Mouse (Mus musculus): ENCODE results near the gene Mycl.
A peak's percentile ranks its signal among the peaks of the same experiment; 100 is the strongest.

Mycl gene

DNA sequence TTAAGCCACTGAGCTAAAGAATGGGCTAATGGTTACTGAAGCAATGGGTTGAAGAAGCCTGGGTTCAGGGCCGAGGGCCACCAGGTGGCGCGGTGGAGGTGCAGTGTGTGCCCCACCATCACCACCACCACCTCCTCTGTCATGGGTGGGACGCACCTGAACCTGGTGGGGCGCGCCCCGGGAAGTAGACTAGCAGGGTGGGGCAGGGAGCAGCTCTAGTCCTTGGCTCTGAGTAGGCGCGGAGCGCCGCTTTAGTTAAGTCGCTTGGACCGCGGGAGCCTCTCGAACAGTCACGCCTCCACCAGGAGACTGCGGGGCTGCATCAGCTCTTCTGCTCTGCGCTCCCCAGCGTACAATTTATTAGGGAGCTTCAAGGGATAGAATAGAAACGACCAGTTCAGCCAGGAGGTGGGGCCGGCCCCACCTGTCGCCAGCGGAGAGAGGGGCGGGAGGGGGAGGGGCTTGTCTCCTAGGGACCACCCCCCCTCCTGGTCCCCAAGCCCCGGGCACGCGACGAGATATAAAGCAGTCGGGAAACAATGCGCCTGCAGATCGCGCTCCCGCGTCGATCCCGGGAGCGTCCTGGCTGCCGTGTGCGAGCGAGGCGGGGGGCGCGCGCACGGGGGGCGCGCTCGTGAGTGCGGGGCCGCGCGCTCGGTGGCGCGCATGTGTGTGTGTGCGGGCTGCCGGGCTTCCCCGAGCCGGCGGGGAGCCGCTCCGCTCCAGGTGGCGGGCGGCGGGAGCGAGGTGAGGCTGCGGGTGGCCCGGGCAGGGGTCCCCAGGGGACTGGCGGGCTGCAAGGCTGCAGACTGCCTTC is at the start of gene Mycl:
Mycl (plus strand) TSS at position 249 of the 817 bp plus-strand sequence.
- no peak for DNase-seq (ENCODE audit: low read depth)

DNA sequence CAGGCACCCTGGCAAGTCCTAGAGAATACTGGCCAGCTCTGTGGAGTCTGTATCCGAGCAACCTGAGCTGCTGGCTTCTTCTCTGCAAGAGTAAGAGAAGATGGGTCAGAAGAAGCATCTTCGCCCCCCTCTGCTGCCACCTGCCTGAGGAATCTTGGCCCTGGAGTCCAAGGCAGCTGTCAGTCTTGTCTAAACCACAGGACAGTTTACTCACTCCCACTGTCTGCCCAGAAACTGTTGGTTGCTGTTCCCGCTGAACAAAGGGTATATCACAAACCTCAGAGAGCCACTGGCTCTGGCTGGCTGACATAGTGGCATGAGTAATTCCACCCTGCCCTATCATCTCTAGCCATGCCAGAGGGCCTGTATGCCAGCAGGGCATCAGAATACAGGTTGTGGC is 48.2 kb upstream of the Mycl start:
- no peak for DNase-seq (ENCODE audit: low read depth)

DNA sequence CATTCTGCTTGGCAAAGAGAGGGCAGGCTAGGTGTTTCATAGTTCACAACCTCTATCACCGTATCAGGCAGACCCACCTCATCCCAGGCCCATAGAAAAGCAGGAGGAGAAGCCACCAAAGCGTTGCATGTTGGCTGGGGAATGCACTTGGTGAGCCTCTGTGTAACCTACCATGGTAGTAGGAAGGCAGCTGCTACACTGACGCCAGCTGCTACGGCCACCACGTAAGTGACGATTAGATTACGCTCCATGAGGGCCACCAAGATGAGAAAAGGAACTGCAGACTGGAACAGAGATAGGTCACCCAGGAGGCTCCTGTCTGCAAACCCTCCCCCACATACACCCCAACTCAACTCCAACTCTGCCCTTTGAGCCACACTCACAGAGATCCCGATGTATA is 46.4 kb upstream of the Mycl start:
- DNase-seq (ENCODE audit: low read depth) = no peak

DNA sequence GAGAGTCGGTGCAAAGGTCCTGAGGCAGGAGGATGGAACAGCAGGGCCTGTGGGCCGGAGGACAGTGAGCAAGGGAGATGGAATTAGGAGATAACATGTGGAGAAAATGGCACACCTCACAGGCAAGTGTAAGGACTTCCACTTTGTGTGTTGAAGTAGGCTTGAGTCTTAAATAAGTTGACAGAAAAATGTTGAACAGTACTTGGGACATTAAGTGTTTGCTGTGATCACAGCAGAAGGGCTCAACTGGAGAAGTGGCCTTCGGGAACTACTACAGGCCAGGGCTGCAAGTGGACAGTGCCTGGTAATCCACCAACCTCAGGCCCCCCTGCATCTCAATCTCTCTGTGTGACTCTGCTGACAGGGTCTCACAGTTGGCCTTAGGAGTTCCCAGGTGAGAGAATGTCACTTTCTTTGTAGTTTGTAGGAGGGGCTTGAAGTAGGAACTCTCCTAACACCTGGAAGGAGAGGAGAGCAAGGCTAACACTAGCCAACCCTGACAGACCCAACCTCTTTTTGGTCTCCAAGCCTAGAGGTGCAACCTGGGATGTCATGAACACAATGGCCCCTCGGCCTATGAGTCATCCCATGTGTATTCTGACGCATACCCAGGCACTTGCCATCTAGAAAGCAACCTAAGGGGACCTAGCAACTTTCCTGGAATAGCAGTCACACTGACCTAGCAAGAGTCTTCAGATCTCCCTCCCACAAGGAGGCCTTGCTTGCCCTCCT is 40.6 kb upstream of the Mycl start:
- peak; percentile 30 for DNase-seq (ENCODE audit: low read depth)

DNA sequence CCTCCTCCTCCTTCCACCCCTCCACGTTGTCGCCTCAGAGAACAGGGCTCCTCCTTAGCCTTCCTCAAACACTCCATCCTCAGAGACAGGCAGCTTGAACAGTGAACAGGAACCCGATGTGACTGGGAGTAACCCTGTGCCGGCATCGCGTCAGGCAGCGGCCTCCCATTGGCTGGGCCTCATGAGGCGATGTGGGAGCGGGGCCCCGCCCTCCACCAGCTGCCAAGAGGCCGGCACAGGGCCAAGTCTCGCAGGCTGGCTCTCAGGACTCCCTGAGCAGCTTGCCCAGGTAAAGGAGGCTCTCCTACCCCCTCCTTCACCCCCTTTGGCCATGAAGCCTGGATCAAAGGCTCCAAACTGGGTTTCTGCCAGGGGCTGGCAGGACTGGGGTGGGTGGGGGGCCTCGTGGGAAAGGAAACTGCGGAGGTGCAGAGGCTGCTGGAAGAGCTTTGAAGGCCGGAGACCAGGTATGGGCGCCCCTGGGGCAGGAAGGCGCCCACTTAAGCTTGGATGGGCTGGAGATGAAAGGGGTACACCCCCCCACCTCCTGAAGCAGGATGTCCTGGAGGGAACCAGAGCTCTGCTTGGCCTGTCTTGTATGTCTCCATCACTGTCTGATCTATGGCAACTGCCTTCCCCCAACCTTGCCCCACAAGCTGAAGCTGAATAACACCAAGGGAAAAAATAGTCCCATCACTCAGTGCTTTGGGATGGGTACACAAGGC is 39.9 kb upstream of the Mycl start:
- peak; percentile 70 for DNase-seq (ENCODE audit: low read depth)

DNA sequence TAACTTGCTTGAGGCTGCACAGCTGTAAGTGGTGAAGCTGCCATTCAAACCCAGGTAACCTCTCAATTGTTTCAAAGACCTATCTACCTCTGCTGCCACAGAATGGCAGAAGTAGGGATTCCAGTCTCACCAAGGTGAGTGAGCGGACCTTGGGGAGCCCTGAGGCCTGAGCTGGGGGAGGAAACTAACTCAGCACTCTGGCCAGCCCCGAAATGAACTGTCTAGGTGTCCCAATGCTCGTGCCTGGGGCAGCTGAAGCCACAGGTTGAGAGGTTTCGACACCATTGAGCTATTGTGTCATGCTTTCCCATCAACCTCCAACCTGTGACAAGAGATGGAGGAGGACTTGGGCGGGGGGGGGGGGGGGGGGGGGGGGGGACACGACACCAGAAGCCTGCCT is 39.2 kb upstream of the Mycl start:
- no peak for DNase-seq (ENCODE audit: low read depth)

DNA sequence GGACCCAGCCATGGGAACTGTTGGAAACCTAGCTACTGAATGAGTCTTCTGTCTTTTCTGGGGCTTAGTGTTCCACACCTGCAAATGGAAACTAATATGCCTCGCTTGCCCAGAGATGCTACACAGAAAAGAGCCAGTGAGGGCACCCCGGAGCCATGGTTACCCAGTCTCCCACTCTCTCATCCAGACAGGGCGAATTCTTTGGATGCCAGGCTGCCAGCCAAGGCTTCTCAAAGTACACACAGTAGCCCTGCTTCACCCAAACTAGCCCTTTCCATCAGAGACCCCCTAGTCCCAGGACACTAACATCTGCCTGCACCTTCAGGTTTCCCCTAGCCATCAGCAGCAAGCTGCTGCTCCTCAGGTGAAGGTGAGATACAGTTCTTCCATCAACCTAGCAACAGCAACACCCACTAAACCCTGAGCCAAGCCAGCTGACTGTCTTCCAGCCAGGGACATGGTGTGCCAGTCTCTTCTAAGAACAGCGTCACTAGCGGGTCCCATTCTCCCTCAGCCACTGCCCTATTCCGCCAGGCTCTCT is 36.9 kb upstream of the Mycl start:
- DNase-seq (ENCODE audit: low read depth) = no peak

DNA sequence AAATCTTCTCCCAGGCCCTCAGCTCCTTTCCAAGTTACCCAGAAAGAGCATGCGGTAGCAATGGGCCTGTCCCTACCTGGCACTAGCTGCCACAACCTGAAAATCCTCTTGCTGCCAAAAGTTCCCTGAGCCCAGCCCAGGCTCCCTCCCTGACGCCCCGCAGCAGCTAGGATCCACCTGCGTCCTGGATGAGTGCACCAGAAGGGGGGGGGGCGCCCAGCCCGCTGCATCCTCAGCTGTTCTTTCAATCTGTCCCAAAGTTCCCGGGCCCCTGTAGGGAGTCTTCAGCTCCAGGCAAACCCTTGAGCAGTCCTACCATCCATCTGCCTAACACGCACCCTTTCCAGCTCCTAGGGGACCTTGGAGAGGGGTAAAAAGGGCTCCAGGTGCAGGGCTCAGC is 35.6 kb upstream of the Mycl start:
- DNase-seq (ENCODE audit: low read depth) = no peak

DNA sequence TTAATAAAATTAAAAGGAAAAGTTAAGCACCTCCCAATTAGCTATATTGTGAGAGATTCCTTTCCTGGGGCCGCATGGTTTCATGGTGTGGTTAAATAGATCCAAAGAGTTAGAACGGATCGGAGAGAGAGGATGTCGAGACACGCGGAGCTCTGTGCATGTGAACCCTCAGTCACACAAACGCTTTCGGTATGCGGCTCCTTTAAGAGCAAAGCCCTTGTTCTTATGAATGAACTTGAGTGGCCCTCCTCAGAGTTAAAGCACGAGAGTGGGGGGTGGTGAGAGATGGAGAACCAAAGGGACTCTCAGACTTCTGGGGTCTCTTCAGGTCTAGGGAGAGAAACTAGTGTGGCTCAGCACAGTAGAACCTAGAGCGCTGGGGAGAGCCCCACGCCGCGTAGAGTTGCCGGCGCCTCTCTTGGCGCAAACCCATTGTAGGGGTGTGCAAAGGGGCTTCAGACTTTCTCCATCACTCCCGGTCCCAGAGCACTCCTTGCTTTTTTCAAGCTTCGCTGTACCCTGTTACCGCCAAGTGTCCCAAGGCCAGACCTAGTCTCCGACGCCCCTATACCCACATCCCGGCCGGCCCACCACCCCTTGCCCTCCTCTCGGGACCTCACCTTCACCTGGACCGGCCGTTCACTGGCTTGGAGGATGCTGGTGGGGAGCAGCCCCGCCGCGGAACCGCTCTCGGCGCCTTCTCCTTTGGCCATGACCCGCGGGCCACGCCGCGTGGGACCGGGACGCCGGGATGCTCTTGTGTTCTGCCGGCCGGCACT is 34.9 kb upstream of the Mycl start:
- no peak for DNase-seq (ENCODE audit: low read depth)

DNA sequence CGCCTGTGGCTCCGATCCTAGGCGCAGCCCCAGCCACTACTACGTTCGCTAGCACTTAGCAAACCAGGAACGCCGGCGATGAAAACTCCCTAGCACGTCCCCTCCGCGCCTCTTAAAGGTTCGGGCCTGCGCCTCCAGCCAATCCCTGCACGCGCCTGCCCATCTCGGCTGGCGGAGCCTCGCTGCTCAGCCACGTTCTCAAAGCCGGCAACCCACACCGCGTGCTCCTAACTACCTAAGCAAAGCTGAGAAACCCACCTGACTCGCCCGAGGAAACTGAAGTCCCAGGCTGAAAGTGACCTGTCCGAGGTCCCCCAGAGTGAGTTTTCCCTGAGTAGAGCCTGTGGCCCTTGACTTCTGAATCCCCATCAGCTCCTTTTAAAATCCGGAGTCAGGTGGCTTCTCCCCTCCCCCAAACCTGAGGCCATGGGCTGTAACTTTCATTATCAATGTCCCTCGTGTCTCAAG is 34.3 kb upstream of the Mycl start, which contains the start of gene Mfsd2a:
Mfsd2a (minus strand) TSS at position 89 of the 468 bp plus-strand sequence.
- DNase-seq (ENCODE audit: low read depth) = no peak

DNA sequence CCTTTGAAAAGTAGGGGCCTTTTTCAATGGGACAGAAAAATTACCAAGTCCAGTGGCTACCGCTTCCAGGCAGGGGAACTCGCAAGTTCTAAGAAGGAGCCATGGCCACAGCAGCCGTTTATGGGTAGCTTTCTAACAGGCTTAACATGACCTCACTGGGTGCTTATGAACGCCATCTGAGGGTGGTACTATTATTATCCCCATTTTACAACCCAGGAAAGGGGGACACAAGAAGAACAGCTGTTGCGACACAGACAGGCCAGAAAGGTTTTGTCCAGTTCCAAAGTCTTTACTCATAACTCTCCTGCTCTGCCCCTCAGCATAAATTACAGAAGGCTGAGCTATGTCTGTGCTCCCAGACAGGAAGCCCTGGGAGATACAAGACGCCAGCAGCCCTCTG is 33.9 kb upstream of the Mycl start:
- DNase-seq (ENCODE audit: low read depth) = no peak

DNA sequence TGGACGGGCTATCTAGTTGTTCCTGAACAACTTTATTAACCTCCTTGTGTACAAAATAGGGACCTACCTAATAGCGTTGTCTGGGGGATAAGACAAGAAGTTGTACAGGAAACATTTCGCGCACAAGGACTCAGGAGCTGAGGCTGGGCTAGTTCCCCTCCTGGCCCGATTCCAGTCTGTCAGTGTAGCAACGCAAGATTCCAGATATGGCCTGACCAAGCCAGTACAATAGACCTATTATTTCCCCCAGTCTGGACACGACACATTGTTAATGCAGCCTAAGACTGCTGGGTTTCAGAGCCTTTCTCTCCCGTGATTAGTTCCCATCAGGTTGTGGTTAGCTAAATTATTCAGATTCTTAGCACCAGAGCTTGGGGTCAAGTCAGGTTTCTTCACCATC is 32.7 kb upstream of the Mycl start:
- no peak for DNase-seq (ENCODE audit: low read depth)

DNA sequence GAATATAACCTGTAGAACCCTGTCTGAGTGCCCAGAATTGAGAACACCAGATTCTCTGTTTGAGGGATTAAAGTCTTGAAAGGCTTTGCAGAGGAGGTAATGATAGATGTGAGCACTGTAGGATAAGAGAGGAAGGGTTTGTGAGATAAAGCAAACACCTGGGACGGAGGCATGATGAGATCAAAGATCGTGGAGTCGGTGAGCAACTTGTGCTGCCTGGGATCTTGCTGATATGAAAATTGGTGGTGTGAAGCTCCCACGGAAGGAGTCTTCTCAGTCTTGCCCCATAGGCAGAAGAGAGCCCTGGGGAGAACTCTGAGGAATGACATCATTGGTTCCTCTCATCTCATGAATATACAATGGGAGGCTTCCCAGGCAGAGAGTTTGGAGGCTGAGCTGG is 27.3 kb upstream of the Mycl start:
- DNase-seq (ENCODE audit: low read depth) = no peak

DNA sequence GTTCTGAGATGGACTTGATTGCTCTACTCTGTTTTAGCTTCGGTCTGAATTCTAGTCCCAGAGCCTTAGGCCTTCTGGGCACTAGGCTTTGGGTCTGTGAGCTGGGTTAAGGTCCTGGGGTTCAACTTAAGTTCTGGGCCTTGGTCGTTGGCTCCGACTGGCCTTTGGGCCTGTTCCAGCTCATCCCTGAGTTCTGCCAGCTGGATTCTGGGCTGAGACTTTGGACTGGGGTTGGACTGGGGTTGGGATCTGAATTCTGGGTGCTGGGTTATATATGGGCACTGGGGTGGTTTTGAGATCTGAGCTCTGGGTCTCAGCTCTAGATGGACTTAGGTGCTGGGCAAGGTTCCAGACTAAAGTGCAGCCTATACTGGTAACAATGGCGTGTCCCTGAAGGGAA is 24.3 kb upstream of the Mycl start:
- DNase-seq (ENCODE audit: low read depth) = no peak

DNA sequence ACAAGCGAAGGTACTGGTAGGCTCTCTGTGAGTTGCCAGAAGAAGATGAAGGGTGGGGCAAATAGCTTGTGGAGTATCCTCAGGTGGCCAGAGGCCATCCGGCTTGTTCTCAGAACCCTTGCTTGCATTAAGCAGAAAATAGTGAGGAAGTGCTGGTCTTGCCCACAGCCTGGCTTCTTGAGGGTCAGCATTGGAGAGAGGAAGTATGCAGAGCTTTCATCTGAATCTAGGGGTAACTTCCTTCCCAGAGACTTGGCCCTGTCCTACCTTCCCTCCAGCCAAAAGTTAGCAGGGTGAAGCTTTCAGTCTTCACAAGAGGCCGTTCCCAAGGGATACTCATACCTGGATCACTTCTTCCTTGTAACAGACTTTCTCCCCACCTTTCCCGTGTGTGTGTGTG is 23.8 kb upstream of the Mycl start:
- DNase-seq (ENCODE audit: low read depth) = no peak

DNA sequence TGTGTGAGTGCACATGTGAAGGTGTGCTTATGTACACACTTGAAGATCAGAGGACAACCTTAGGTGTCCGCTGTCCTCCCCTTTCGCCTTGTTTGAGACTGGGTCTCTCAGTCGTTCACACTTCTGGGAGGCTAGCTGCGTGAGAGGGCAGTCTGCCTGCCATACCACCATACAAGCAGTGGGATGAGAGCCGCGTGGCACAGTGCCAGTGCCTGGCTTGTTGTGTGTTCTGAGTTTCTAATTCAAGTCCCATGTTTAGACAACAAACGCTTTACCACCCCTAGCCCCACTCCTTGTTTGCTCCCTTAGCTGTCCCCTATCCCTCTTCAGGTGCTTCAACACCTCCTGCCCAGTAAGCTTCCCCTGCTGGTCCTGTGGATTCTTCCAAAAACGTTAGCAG is 23.4 kb upstream of the Mycl start:
- no peak for DNase-seq (ENCODE audit: low read depth)

DNA sequence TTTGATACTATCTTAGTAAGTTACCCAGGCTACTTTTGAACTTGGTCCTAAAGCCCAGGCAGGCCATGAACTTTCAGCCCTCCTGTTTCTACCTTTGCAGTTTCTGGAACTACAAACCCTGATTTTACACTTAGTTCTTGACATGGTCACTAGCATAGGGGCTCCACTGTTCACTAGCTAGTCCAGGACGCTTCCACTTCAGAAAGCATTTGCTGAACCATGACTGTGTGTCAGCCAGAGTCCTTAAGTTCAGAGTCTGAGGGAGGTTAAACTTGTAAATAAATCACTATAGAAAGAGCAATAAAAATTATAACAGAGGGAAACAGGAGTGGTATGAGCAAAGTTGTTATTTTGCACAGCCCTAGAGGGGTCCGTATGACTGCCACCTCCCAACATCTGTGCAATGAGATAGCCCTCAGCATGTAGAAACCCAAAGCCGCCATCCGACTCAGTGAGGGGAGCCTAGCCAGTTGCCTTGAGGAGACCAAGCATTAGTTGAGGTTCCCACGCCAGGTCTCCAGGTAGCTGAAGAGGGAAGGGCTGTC is 20.4 kb upstream of the Mycl start:
- no peak for DNase-seq (ENCODE audit: low read depth)

DNA sequence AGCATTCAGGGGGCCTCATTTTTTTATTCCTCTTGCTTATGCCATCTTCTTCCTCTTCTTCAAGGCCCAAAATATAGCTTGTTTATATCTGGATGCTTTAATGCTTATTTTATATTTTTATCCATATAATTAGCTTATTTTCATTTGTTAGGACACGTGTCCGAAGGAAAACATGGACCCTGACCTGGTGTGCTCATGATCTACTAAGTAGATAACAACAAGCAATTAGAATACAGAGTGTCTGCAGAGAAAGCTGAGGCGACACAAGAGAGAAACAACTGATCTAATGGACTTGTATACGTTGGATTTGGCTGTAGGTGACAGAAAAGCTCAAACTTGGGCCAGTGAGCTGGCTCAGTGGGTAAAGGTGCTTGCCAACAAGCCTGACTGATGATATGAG is 18.6 kb upstream of the Mycl start:
- no peak for DNase-seq (ENCODE audit: low read depth)

DNA sequence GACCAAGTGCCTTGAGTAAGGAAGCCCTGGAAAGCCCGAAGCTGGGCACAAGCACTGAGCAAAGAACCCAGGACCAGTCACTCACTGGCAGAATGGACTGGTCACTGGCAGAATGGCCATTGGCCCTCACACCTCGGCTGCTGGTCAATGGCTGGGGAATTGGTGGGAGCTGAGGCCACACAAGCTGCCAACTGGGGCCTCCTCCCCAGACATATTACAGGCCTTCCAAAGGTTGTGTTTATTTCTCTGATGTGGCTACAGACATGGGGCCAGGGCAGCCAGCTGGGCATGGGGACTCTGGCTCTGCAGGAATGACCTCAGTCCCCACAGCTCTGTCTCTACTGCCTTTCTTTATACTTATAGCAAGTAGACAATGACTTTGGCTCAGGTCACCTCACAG is 16.6 kb upstream of the Mycl start:
- DNase-seq (ENCODE audit: low read depth) = no peak

DNA sequence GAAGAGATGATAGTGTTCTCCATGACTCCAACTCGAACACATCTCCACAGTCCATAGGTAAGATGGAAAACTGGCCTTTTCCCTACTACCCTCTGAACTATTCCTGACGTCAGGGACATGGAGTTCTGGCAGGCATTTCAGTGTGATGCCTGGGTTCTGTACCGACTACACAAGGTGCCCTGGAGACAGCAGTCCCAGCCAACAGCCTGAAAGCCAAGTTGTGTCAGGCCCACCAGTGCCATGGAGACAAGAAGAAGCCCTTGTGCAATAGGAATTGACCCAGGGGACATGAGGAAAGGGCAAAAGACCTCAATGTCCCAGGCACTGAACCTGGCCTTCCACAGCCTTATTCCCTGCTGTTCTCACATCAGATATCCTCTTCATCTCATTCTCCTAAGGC is 15.6 kb upstream of the Mycl start:
- DNase-seq (ENCODE audit: low read depth) = no peak

DNA sequence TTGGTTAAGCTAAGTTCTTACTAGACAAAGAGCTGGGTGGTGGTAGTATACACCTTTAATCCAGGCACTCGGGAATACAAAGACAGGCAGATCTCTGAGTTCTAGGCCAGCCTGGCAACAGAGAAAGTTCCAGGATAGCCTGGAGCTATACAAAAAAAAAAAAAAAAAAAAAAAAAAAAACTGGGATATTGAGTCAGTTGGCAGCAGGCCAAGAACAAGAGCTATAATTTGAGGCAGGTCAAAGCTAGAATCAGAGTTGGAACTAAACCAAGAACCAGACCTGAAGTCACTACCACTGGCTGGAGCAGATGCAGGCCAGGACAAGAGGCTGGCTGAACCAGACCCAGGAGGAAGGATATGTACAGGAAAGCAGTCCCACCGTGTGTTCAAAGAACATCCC is 14.8 kb upstream of the Mycl start:
- DNase-seq (ENCODE audit: low read depth) = no peak
